Mouse (Mus musculus) heart, embryonic 13.5 days (tissue): ENCODE measurements around the gene Zfpl1. TPM values are rescaled to one million over a fixed set of nuclear protein-coding genes. Genes with fewer than 3 reads are reported as not detected.
A peak's percentile ranks its signal among the peaks of the same experiment; 100 is the strongest.
"Not testable (repeated sequence)": the region's sequence is repeated elsewhere in the genome, so short reads cannot be mapped to it uniquely, and the experiment has no call there.

ENCODE experiments used
- ATAC-seq: fragments of 200-750 bp; cut with Nextera tagmentation; 2 replicates; pipeline ENCODE4 v1.8.0; 2017; ENCODE audit warnings: moderate TSS enrichment; ENCODE audit not compliant: insufficient number of reproducible peaks, low FRiP score, low TSS enrichment; ENCODE audit errors: extremely low read depth
- H3K27ac ChIP-seq: fragments of 300-500 bp; sonication (generic); replicated peaks from 2 replicates; pipeline ENCODE4 v1.5.1; 2015; ENCODE audit warnings: moderate library complexity, mild to moderate bottlenecking, inconsistent platforms
- H3K27me3 ChIP-seq: fragments of 300-500 bp; sonication (generic); replicated peaks from 2 replicates; pipeline ENCODE4 v1.6.1; 2015; ENCODE audit warnings: mild to moderate bottlenecking, inconsistent platforms
- H3K36me3 ChIP-seq: fragments of 300-500 bp; sonication (generic); 2 replicates; pipeline ENCODE4 v1.6.1; 2015; ENCODE audit warnings: mild to moderate bottlenecking, inconsistent platforms
- H3K4me1 ChIP-seq: fragments of 300-500 bp; sonication (generic); 2 replicates; pipeline ENCODE4 v1.6.1; 2015; ENCODE audit warnings: inconsistent platforms
- H3K4me2 ChIP-seq: fragments of 300-500 bp; sonication (generic); 2 replicates; pipeline ENCODE4 v1.6.1; 2015; ENCODE audit warnings: inconsistent platforms, mild to moderate bottlenecking, moderate library complexity
- H3K4me3 ChIP-seq: fragments of 300-500 bp; sonication (generic); 2 replicates; pipeline ENCODE4 v1.5.1; 2015; ENCODE audit warnings: moderate library complexity, mild to moderate bottlenecking, inconsistent platforms
- H3K9ac ChIP-seq: fragments of 300-500 bp; sonication (generic); 2 replicates; pipeline ENCODE4 v1.6.1; 2015; ENCODE audit warnings: inconsistent platforms, mild to moderate bottlenecking, moderate library complexity
- H3K9me3 ChIP-seq: fragments of 300-500 bp; sonication (generic); 2 replicates; pipeline ENCODE4 v1.6.1; 2016; ENCODE audit warnings: inconsistent platforms
- WGBS: fragments of 180-500 bp; shearing (Covaris S2); methylation state at CpG from one replicate; pipeline ENCODE4 v1.1.7; 2015; ENCODE audit warnings: mixed read lengths; 5-methylcytosine and 5-hydroxymethylcytosine counted together
- polyA plus RNA-seq: library from polyadenylated mRNA; unstranded; fragments of >200 nt; fragmentation: Nextera tagmentation; extraction: Ambion mirVana; gene quantifications from 2 replicates; pipeline ENCODE4 v1.2.1, GENCODE M21; 2015

Zfpl1 gene
- 50.7 and 53.7 TPM in 2 replicates for polyA plus RNA-seq

- peaks cover 68% of the 10 kb centered on the region for H3K36me3 ChIP-seq
These were observed at the start of gene Zfpl1, which contains the start of gene Cdca5 for GRCm38 (mm10) chr19:6084478-6085248. Gene Zfpl1, minus strand, starts transcription at chr19:6084956. Gene Cdca5, plus strand, starts transcription at chr19:6084983.

GRCm38 (mm10) chr19:6133197-6133596, 48.4 kb upstream of the Zfpl1 start:
- not testable (repeated sequence) for H3K9ac ChIP-seq, ATAC-seq, H3K4me3 ChIP-seq, H3K9me3 ChIP-seq, H3K27me3 ChIP-seq, H3K4me1 ChIP-seq, H3K27ac ChIP-seq
- Histone ChIP-seq H3K36me3 (peaks cover 40% of the 10 kb centered on the region), H3K4me2 (peak overlapping the region; percentile 11; the same call in 1 of the 2 replicates)
- 31% methylated on average over 1 of the region's 1 CpGs for WGBS

More at GRCm38 (mm10) chr19:6084478-6085248, at the start of gene Zfpl1, which contains the start of gene Cdca5:
- Histone ChIP-seq H3K9me3 (no peaks in the 10 kb centered on the region), H3K9ac (peak within 1 kb of the TSS; percentile 89), H3K4me3 (peak within 1 kb of the TSS; percentile 84), H3K27ac (peak within 1 kb of the TSS; percentile 59), H3K27me3 (no peaks in the 10 kb centered on the region), H3K4me2 (peak within 1 kb of the TSS; percentile 94), H3K4me1 (peaks cover 22% of the 10 kb centered on the region)
- WGBS = under 1% methylated on average over 58 of the region's 58 CpGs
- ATAC-seq = peak; percentile 79

DNA sequence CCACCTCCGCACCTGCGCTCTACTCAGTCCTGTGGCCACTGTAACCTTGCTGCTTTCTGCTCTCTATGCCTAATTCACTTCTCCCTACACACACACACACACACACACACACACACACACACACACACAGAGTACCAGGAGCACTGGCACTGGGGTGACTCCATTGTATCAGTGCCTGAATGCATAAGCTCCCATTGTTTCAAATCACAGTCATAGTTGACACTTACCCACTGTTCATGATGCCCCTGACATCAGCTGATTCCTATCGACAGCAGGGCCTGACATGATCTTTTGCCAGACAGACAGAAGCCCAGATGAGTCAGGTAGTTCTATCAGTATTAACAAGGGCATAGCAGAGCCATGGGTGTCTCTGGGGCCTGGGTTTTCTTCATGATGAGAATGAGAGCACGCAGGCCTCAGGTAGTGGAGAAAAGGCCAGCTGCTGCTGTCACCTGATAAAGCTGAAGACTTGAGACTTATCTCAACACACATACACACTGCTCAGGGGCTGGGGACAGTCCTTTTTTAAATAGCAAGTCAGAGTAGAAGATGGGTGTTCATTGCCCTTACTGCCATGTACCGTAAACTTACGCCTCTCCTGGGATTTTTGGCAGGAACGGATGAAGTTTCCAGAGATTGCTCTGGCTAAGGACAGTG, 47.5 kb upstream of the Zfpl1 start:
- ATAC-seq = no peak
- Histone ChIP-seq H3K4me1 (peaks cover 8% of the 10 kb centered on the region), H3K36me3 (peaks cover 31% of the 10 kb centered on the region), H3K9me3 (no peaks in the 10 kb centered on the region), H3K4me2 (0 out of 2 replicates have a peak overlapping the region, but pooled peaks have one; percentile 11), H3K9ac (no peak overlapping the region), H3K27me3 (no peaks in the 10 kb centered on the region), H3K4me3 (no peak overlapping the region), H3K27ac (no peak overlapping the region; the same call in 1 of the 2 replicates)
- 77% methylated on average over 7 of the region's 7 CpGs for WGBS

- not testable (repeated sequence) for ATAC-seq, H3K4me3 ChIP-seq, H3K27me3 ChIP-seq, H3K9me3 ChIP-seq, H3K9ac ChIP-seq, H3K4me2 ChIP-seq, H3K27ac ChIP-seq
- peaks cover 13% of the 10 kb centered on the region for H3K4me1 ChIP-seq
- H3K36me3 ChIP-seq = peaks cover 16% of the 10 kb centered on the region
- WGBS = 75% methylated on average over 7 of the region's 7 CpGs
These were observed 45.8 kb upstream of the Zfpl1 start for GRCm38 (mm10) chr19:6130414-6131128.

GRCm38 (mm10) chr19:6127760-6128341, 43.1 kb upstream of the Zfpl1 start, which contains the start of gene Snx15:
Gene Snx15, minus strand, starts transcription at chr19:6128304.
- H3K27ac ChIP-seq = peak within 1 kb of the TSS; percentile 90
- peak within 1 kb of the TSS; percentile 83 for H3K9ac ChIP-seq
- peak within 1 kb of the TSS; percentile 63 for H3K4me3 ChIP-seq
- H3K4me2 ChIP-seq = peak within 1 kb of the TSS; percentile 73
- no peaks in the 10 kb centered on the region for H3K36me3 ChIP-seq
- peaks cover 13% of the 10 kb centered on the region for H3K4me1 ChIP-seq
- no peaks in the 10 kb centered on the region for H3K27me3 ChIP-seq
- H3K9me3 ChIP-seq = no peaks in the 10 kb centered on the region; the same call in 1 of the 2 replicates
- ATAC-seq = peak; percentile 90
- 0% methylated on average over 32 of the region's 32 CpGs for WGBS

GRCm38 (mm10) chr19:6126789-6127580, 42.2 kb upstream of the Zfpl1 start:
- peak overlapping the region; percentile 83 for H3K9ac ChIP-seq
- peak overlapping the region; percentile 63 for H3K4me3 ChIP-seq
- peaks cover 13% of the 10 kb centered on the region; the same call in 1 of the 2 replicates for H3K4me1 ChIP-seq
- no peak for ATAC-seq
- H3K27me3 ChIP-seq = no peaks in the 10 kb centered on the region
- H3K27ac ChIP-seq = peak overlapping the region; percentile 90
- whole genome bisulfite sequencing = 69% methylated on average over 10 of the region's 10 CpGs
- H3K36me3 ChIP-seq = no peaks in the 10 kb centered on the region
- peak overlapping the region; percentile 73 for H3K4me2 ChIP-seq
- H3K9me3 ChIP-seq = no peaks in the 10 kb centered on the region; the same call in 1 of the 2 replicates

DNA sequence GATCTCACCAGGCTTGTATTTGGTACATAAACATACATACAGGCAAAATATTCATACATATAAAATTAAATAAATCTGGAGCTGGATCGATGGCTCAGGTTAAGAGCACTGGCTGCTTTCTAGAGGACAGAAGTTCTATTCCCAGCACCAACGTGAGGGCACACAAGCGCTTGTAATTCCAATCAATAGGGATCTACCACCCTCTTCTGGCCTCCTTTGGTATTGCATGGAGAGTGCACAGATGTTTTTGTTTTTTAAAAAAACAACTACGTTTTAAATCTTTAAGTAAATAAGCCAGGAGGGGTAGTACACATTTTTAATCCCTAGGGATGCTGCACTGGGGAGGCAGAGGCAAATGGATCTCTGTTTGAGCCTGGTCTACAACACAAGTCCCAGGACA, 41.5 kb upstream of the Zfpl1 start:
- 23% methylated on average over 4 of the region's 4 CpGs for WGBS
- Histone ChIP-seq H3K4me2 (peak overlapping the region; percentile 73; the same call in 1 of the 2 replicates), H3K4me1 (peaks cover 13% of the 10 kb centered on the region; the same call in 1 of the 2 replicates), H3K4me3 (no peak overlapping the region), H3K36me3 (peaks cover 3% of the 10 kb centered on the region), H3K9me3 (no peaks in the 10 kb centered on the region; the same call in 1 of the 2 replicates), H3K9ac (no peak overlapping the region), H3K27me3 (no peaks in the 10 kb centered on the region), H3K27ac (no peak overlapping the region)
- ATAC-seq = no peak

- no peak overlapping the region for H3K9ac ChIP-seq
- WGBS = 75% methylated on average over 2 of the region's 2 CpGs
- H3K4me3 ChIP-seq = no peak overlapping the region
- peaks cover 16% of the 10 kb centered on the region for H3K36me3 ChIP-seq
- ATAC-seq = no peak
- peaks cover 13% of the 10 kb centered on the region; the same call in 1 of the 2 replicates for H3K4me1 ChIP-seq
- H3K4me2 ChIP-seq = no peak overlapping the region
- H3K9me3 ChIP-seq = no peaks in the 10 kb centered on the region; the same call in 1 of the 2 replicates
- no peak overlapping the region for H3K27ac ChIP-seq
- no peaks in the 10 kb centered on the region for H3K27me3 ChIP-seq
These were observed 40.1 kb upstream of the Zfpl1 start for GRCm38 (mm10) chr19:6124898-6125297.

DNA sequence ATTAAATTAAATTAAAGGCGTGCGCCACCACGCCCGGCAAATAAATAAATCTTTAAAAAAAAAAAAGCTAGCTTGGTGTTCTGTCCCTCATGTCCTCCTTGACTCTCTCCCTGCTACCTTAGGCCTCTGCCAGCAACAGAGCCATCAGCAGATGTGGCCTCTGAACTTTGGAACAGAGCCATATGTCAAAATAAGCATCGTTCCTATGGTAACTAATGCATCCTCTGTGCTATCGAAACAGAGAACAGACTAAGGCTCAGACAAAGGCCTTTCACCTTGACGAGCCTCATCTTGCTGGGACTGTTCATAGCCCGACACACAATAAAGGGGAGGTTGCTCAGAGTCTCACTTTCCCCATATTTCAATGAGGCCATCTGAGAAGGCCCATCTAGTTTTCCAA, 38.6 kb upstream of the Zfpl1 start:
- H3K9ac ChIP-seq = no peak overlapping the region; the same call in 1 of the 2 replicates
- H3K4me2 ChIP-seq = no peak overlapping the region
- WGBS = 83% methylated on average over 8 of the region's 8 CpGs

GRCm38 (mm10) chr19:6121761-6122160, 37.0 kb upstream of the Zfpl1 start:
- Histone ChIP-seq H3K4me3 (no peak overlapping the region), H3K27ac (no peak overlapping the region), H3K4me1 (peaks cover 14% of the 10 kb centered on the region), H3K27me3 (no peaks in the 10 kb centered on the region), H3K36me3 (peaks cover 20% of the 10 kb centered on the region), H3K9ac (peak overlapping the region; percentile 59), H3K9me3 (no peaks in the 10 kb centered on the region; the same call in 1 of the 2 replicates), H3K4me2 (peak overlapping the region; percentile 30; the same call in 1 of the 2 replicates)
- ATAC-seq = no peak
- WGBS = 22% methylated on average over 19 of the region's 19 CpGs

More for the DNA sequence above, 38.6 kb upstream of the Zfpl1 start:
- Histone ChIP-seq H3K4me1 (peaks cover 14% of the 10 kb centered on the region), H3K9me3 (no peaks in the 10 kb centered on the region; the same call in 1 of the 2 replicates), H3K27me3 (no peaks in the 10 kb centered on the region), H3K27ac (no peak overlapping the region), H3K36me3 (peaks cover 18% of the 10 kb centered on the region), H3K4me3 (no peak overlapping the region)
- no peak for ATAC-seq
